Mouse (Mus musculus): ENCODE data around the gene 4430402I18Rik.
"Not testable (repeated sequence)": the region's sequence is repeated elsewhere in the genome, so short reads cannot be mapped to it uniquely, and the experiment has no call there.

Gene 4430402I18Rik

DNA sequence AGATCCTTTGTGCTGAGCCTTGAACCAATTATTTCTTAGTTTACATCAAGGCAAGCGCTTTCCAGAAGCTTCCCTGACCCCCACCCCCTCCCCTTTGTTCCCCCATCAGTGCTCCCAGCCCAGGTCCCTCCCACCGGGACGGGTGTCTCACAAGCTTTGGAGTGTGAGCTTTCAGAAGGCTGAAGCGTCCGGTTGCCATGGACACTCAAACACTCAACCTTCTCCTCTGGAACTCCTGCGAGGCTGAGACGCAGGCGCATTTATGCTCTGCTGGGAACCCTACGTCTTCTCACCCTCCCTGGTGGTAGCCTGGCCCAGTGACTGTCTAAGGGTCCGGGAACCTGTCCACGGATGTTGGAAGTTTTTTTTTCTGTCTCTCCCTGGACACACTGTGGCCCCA is at the start of gene 4430402I18Rik:
TSS of gene 4430402I18Rik (minus strand) at position 149 of the 400 bp plus-strand sequence.
- no peak for DNase-seq

DNA sequence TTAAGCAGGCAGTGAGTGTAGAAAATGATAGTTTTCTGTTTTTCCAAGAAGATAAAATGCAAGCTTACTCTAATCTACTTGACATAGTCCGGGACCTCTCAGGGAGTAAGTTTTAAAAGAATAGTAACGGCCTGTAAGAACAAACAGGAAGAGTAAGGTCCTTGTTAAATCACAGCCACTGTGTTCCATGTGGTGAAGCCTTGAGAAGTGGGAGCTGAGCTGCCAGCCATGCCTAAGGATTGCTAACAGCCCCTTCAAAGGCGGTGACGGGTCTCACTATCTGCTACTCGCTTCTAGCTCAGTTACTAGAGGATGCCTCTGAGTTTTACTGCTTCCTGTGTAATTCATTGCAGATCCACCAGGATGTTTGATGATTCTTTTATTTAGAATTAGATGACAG is 49.2 kb upstream of the 4430402I18Rik start:
- DNase-seq: no peak

DNA sequence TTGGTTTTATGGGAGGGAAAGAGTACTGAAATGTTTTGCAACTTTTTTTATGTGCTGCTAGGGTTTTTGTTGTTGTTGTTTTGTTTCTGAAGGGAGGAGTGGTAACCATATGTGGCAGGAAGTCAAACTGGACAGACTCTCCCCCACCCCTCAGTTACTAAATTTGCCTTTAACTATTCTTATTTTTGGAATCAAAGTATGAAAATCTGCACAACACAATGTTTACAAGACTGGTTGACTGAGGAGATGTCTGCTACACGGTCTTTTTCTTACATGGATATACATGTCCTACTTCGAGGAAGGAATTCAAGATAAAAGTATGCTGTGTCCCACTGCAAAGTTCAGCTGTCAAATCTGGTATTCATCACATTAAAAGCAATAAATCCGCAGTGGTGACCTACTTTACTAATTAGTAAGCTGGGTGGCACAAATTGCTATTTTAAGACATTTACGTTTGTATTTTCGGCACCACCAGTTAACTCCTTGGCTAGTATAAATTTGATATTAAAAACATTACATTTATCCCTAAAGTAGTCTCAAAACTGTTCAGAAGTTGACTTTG is 48.7 kb upstream of the 4430402I18Rik start:
- no peak for DNase-seq

DNA sequence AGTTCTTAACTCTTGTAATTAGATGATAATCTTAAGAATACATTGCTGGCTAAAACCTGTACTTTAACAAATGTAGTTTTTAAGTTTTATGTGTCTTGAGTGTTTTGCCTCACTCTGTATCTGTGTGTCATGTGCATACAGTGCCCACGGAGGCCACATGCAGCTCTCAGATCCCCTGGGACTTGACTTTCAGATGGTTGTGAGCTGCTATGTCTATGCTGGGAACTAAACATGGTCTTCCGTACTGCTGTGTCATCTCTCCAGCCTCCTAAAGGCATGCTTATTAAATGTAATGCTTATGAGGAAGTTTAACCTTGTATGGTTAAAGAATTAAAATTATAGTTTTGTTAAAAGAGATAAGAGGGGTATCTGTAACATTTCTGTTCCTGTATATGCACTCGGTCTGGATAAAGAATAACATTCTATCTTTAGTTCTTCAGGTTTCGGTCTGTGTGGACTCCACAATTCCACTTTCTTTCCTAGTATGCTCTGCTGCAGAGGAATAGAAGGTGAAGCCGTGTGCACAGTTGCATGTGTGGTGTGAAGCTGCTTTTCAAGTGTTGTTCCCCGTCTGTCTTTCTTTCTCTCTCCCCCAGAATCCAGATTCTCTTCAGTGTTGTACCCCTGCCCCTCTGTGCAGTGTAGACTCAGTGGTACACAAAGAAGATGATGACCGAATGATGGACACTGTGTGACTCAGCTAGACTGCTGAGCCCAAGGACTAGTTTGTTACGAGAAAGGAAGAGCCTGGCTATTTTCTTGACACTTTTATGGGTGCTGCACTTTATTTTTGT is 48.0 kb upstream of the 4430402I18Rik start:
- DNase-seq: no peak

DNA sequence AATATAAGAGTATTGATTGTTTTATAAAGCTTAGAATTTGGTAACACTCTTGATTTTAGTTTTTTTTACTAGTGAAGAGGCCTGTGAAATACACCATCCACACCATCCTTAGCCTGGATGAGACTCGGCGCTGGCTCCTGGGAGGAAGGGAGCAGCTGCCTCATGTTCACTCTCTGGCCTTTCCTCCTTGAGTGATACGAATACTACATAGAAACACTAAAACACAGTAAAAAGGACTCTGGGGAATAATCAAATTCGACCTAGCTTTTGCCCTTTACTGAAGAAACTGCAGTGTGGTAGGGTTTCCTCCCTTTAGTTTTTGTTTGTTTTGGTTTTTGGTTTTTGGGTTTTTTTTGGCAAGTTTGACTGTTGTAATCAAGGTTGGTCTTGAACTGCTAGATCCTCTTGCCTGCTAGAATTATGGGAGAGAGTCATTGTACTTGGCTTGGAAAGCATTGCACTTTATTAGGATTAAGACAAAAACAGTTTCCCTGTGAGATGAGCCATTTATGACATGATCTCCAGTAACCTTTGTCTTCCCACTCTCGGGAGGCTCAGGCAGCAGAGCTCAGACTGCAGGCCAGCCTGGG is 47.0 kb upstream of the 4430402I18Rik start:
- DNase-seq: peak in 1 of 2 experiments; percentile 48

DNA sequence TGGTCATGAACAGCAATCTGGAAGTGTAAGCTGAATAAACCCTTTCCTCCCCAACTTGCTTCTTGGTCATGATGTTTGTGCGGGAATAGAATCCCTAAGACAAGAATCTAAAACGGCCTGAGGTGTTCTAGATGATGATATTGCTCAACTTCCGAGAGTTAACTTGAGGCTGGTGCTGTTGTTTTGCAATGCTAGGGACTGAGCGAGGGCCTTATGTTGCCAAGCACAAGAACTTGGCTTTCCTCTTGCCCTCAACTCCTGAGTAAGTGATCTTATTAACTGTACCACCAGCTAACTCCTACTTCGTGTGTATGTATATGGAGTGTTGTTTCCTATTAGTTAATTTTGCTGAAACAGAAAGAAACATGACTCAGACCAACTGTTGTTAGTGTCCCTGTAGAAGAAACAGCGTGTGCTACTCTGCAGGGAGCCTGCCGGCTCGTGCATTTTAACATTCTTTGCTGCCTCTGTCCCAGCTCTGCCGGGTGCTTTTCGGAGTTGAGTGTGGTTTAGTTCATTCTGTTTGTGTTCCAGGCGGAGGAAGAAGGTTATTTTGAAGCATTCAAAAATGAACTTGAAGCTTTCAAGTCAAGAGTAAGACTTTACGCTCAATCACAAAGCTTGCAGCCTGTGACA is 43.9 kb upstream of the 4430402I18Rik start:
- no peak for DNase-seq

DNA sequence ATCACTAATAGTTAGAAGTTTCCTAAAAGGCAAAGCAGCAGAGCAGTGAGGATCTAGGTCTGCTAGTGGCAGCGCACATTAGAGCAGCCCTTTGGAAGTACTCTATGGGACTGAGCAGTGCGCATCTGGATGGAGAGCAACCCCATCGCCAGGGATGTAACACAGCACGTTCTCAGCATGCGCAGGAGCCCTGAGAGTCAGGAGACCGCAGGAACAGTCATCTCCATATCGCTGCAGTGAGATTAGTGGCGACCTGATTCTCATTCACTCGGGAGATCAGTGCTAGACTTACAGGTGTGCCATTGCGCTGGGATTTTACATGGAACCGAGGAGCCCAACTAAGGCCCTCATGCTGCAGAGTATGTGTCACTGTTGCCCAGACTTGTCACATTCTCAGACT is 41.4 kb upstream of the 4430402I18Rik start:
- no peak for DNase-seq

DNA sequence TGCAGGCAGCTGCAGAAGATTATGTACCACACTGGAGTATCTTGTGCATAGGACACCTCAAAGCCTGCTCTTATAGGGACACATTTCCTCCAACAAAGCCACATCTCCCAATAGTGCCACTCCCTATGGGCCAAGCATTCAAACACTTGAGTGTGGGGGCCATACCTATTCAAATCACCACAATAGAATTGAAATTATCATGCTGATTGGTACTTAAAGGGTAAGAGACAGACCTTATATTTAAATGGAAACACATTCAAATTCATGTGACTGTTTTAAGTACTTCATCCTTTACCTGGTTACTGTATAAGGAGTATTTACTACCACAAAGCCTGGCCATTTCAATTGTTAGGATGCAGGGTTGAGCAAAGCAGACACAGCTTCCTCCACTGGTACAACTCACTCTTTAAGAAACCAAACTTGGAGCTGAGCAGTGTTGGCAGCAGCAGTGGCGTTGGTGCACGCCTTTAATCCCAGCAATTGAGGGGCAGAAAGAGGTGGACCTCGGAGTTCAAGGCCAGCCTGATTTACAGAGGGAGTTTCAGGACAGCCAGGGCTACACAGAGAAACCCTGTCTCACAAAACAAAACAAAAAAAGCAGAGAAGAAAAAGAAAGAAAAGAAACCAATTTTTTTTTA is 40.6 kb upstream of the 4430402I18Rik start:
- DNase-seq: no peak

DNA sequence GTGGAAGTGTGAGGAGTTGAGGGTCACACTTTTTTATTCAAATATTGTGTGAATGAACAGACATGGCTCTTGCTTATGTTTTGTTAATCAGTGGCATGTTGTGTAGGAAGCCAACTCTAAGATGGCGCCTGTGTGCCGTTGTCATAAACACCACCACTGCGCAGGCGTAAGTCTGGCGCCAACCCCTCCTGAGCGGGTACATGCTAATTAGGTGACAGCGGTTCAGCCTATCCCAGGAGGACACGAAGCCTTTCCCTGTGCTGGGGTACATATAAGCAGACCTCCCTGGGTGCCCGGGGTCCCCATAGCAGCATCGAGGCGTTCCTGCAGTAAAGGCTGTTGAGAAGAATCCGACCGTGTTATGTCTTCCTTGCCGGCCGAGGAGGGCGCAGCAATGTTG is 32.7 kb upstream of the 4430402I18Rik start:
- DNase-seq: not testable (repeated sequence)

DNA sequence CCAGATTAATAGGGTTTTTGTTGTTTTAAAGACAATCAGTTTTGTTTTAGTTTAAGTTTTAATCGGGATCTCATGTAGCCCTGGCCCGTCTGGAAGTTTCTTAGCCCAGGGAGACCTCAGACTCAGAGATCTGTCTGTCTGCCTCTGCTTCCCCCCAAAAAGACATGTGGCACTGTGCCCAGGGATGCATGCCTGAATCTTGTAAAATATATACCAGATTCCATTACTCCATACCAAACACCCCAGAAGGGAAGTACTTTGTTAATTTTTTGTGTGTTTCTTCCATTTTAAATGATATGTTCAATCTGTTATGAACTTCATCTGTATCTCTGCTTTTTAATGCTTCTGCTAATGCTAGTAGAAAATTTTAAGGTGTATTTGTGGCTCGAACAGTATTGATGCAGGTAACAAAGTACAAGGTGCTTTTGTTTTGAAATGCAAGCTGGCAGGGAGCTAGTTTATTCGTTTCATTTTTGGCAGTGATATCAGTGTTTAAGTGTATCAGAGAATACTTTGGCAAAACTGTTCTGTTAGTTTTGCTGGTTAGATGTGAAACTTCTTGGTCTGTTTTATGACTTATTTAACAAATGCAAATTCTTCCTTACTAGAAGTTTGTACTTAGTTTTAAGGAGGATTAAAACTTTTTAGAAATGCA is 30.5 kb upstream of the 4430402I18Rik start:
- no peak for DNase-seq

DNA sequence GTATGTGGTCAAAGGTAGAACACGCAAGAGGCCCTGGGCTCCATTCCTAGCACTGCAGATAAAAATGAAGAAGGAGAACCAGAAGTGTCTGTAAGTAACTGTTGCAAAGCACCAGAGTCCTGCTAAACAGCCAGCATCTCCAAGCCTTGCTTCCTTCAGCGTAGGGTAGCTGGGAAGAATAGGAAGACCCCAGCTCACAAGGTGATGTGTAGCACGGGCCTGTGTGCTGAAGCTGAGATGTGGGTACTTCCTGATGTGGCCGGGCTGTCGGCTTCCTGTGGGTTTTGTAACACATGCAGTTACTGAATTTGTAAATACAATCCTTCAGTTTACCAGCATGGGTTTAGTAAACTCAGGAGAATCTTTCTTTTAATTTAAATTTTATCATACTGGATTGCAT is 27.8 kb upstream of the 4430402I18Rik start:
- DNase-seq: no peak

DNA sequence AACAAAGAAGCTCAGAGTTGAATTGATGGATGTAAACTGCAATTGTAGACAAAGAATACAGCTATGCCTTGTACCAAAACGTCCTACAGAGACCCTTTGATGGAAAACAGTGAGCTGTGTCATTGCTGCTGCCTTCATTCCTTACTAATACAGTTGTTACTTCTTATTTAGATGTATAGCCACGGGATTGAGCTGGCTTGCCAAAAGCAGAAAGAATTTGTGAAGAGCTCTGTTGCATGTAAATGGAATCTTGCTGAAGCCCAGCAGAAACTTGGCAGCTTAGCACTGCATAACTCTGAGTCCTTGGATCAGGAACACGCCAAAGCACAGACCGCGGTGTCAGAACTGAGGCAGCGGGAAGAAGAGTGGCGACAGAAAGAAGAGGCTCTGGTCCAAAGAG is 27.3 kb upstream of the 4430402I18Rik start:
- no peak for DNase-seq

DNA sequence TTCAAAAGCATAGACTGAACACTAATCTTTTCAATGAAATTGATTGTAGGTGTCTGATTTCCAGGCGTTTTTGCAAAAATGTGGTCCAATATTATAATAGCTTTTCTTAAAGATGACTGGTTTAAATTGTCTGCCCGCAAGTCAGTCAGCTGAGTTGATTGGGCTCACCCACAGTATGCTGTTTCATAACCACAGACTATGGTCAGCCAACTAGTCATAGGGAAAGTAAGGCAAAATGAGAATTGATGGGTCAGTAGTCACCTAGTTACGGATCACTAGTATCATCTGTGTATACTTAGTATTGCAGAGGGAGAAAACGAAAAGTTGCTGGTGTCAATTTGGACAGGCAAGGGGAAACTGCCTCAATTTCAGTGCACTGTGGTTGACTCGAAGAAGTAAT is 23.8 kb upstream of the 4430402I18Rik start:
- DNase-seq: no peak

DNA sequence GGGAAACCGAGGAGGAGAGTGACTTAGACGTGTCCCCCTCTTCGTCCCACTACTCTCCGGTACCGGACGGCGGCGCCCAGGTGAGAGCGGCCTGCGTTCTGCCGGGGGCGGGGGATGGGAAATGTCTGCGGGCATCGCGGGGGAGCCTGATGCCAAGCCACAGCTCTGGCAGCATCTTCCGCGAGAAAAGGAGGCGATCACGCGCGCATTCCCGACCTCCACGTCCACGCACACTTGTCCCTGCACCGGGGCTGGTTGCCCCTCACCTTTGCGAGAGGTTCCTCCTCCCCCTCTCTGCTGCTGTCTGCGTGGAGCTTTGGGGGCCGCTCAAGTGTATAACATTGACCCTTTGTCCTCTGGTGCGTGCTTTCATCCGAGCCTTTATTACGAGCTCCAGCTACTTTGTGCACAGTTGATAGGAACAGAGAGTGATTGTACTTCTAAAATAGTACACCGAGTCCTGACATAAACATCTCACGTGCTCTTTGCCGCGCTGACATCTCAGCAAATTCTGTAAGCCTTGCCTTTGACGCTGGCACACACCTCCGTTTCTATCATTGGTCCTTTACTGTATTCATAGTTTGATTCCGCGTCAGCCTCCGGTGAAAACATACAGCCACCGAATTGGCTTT is 23.1 kb upstream of the 4430402I18Rik start:
- peak in 1 of 2 experiments; percentile 80 for DNase-seq

DNA sequence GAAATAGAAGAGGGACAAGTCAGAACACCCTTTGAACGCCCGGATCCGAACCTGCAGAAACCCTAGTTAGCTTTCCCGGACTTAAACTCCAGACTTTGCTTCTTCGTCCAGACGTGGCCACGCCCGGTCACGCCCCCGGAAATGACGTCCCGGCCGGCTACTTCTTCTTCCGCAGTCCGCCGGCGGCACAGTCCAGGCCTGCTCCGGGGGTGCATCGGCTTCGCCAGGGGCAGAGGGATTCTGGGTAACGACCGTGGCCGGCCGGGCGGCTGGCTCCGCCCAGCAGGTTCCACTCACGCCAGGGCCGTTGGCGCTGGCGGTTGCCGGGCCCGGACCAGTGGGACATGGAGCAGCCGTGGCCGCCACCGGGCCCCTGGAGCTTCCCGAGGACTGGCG is 22.6 kb upstream of the 4430402I18Rik start, which contains the start of gene Cdc37l1:
TSS of gene Cdc37l1 (plus strand) at position 159 of the 396 bp plus-strand sequence.
- peak; percentile 99 to 100 for DNase-seq

DNA sequence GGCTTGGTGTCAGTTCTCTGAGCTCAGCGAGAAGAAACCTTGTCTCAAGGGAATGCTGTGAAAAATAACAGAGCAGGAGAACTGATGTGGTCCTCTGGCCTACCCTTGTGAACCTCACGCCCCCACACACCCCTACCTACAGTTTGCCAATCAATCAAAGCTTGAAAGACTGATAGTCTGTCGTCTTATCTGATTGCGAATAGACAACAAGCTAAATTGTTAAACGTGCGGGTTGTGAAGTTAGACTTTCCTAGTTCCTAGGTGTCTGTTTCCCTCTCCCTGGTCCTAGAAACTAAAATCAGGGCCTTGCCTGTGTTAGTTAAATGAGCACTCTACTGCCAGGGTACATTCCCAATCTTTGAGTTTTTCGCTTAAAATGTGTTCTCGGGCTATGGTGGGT is 21.9 kb upstream of the 4430402I18Rik start:
- DNase-seq: no peak

DNA sequence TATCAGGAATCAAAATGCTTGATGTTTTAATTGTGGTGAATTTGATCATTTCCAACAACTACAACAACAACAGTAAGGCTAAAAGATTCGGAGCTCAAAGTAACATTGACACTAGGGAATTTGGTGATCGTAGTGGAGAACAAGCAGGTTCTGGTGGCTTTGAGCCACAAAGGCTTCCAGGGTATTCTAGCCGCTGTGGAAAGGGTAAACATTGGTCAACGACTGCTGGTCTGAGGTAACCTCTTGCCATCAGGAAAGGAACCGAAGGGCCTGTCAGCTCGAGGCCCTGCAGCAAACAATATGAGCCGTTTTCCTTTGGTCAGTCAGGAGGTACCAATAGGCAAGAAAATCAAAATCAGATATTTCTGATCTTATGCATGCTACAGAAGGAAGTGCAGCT is 15.0 kb upstream of the 4430402I18Rik start:
- DNase-seq: no peak

DNA sequence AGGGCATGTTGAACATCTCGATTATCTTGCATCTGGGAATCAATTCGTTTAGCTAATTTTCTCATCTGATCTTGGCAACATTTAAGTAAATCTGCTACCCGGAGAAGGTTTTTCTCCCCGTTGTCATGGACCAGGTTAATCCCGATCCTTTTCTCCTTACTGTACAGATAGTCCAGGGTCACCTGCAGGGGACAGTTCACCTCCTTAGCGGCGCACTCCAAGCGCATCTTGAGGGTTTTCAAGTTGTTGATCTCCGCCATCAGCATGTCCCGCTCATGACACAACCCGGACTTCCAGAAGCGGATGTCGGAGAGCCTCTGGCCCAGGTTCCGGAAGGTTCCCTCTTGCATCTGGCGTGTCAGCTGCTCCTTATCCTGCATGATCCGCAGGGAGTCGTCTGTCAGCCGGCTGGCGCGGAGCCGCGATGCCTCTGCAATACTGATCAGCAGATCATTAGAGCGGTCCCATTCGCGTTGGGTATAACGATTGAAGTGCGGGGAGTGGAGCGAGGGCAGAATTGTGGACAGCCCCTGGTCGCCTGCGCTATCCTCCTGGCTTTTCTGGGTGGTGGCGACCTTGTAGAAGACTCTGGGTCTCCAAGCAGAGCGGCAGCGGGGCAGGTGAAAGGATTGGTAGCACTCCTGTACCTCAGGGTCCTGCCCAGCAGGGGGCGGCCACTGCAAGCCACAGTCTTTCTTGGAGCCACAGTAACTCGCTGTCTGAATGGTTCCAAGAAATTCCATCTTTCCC is 7.4 kb upstream of the 4430402I18Rik start:
- DNase-seq: peak; percentile 89 to 92

DNA sequence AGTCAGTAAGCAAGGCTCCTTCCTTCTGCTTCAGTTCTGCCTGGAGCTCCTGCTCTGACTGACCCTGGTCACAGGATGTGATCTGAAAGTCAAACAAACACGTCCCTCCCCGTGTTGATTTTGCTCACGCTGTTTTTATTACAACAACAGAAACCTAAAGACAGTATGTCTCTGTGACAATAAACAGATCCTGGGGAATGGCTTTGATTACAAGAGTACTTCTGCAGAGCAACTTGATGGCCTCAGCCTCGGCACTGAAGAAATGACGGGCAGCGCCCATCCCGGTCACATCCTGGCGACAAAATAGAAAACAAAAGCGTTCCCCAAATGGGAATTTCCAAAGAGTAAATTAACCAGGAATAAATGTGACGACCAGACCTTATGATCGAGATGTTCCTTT is 2.7 kb upstream of the 4430402I18Rik start:
- DNase-seq: no peak

DNA sequence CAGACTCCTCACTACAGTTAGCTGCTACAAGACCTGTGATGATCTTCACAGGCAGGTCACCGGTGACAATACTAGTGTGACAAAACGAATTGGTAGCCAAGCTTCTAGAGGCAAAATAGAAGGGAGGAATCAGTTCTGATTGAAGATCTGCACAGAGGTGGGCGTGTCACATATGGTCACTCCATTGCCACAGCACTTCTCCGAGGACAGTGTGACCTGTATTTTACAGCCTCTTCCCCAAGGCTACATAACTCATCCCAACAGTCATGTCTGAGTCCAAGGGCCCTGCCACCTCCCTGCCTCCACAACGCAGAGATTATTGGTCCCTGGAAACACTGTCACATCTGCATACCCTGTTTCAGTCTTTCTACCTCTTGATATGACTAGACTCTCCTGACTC is 1.6 kb upstream of the 4430402I18Rik start:
- DNase-seq: no peak

DNA sequence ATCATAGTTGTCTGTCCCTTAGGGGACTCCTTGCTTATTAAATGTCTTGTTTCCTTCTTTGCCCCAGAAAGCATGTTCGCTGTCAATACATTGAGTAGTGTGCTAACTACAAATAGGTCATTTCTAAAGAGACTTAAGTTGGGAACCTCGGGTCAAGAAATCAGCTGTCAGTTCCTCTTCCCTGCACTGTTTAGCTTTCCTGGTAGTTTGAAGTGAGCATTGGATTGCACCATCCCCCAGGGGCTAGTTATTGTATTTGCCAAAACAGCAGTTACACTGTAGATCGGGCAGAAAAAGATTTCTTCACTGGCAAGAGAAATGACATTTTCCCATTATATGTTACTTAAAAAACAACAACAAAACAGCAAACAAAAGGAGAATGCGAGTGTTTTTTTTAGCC is 578 bp upstream of the 4430402I18Rik start:
- no peak for DNase-seq

All from kidney, postnatal 25 days (tissue).